Mouse (Mus musculus): ENCODE data around the gene Dnaja3. TPM values are rescaled to one million over a fixed set of nuclear protein-coding genes. Genes with fewer than 3 reads are reported as not detected.

The Dnaja3 gene
- polyA plus RNA-seq (2015; fragmentation: Nextera tagmentation; extraction: Ambion mirVana): 55.8 and 58.0 TPM in 2 replicates

GRCm38 (mm10) chr16:4639831-4640237 lies at the start of gene Dnaja3, which contains the start of gene Vasn:
Dnaja3 (plus strand) TSS chr16:4639989.
Vasn (plus strand) TSS chr16:4639941.
- Histone ChIP-seq H3K27ac (replicated peaks) (0 out of 2 replicates have a peak within 1 kb of the TSS, but pooled peaks have one; percentile 9), H3K9ac (replicated peaks) (peak within 1 kb of the TSS; percentile 50), H3K9me3 (no peaks in the 10 kb centered on the region), H3K4me3 (peak within 1 kb of the TSS; percentile 45), H3K36me3 (no peaks in the 10 kb centered on the region), H3K4me2 (replicated peaks) (peak within 1 kb of the TSS; percentile 75), H3K27me3 (no peaks in the 10 kb centered on the region), H3K4me1 (peaks cover 43% of the 10 kb centered on the region)
- ATAC-seq (replicated peaks): peak; percentile 89
- under 1% methylated on average over 21 of the region's 22 CpGs for WGBS

DNA sequence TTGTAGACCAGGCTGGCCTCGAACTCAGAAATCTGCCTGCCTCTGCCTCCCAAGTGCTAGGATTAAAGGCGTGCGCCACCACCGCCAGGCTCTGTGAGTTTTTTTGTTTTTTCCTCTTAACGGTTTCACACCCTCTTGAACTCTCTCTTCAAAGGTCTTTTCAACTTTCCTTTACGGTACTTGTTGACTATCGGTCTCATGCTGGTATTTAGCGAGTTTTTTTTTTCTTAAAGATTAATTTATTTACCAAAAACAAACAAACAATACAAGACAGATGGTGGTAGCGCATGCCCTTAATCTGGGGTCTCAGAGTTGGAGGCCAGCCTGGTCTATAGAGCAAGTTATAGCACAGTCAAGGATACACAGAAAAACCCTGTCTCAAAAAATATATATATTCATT lies 49.6 kb upstream of the Dnaja3 start:
- no peak for ATAC-seq (replicated peaks)
- Histone ChIP-seq H3K9me3 (no peaks in the 10 kb centered on the region), H3K4me2 (replicated peaks) (no peak overlapping the region), H3K4me1 (peaks cover 34% of the 10 kb centered on the region), H3K36me3 (no peaks in the 10 kb centered on the region), H3K27me3 (no peaks in the 10 kb centered on the region), H3K4me3 (no peak overlapping the region), H3K9ac (replicated peaks) (no peak overlapping the region), H3K27ac (replicated peaks) (no peak overlapping the region)
- WGBS: 97% methylated on average over 9 of the region's 9 CpGs

- Histone ChIP-seq H3K9ac (replicated peaks) (peak overlapping the region; percentile 85), H3K9me3 (no peaks in the 10 kb centered on the region), H3K4me3 (peak overlapping the region; percentile 60), H3K27ac (replicated peaks) (peak overlapping the region; percentile 89), H3K4me1 (peaks cover 48% of the 10 kb centered on the region), H3K4me2 (replicated peaks) (peak overlapping the region; percentile 63), H3K27me3 (no peaks in the 10 kb centered on the region), H3K36me3 (no peaks in the 10 kb centered on the region)
- WGBS: 11% methylated on average over 32 of the region's 32 CpGs
- no peak for ATAC-seq (replicated peaks)
These were observed 46.6 kb upstream of the Dnaja3 start for GRCm38 (mm10) chr16:4592909-4593875.

DNA sequence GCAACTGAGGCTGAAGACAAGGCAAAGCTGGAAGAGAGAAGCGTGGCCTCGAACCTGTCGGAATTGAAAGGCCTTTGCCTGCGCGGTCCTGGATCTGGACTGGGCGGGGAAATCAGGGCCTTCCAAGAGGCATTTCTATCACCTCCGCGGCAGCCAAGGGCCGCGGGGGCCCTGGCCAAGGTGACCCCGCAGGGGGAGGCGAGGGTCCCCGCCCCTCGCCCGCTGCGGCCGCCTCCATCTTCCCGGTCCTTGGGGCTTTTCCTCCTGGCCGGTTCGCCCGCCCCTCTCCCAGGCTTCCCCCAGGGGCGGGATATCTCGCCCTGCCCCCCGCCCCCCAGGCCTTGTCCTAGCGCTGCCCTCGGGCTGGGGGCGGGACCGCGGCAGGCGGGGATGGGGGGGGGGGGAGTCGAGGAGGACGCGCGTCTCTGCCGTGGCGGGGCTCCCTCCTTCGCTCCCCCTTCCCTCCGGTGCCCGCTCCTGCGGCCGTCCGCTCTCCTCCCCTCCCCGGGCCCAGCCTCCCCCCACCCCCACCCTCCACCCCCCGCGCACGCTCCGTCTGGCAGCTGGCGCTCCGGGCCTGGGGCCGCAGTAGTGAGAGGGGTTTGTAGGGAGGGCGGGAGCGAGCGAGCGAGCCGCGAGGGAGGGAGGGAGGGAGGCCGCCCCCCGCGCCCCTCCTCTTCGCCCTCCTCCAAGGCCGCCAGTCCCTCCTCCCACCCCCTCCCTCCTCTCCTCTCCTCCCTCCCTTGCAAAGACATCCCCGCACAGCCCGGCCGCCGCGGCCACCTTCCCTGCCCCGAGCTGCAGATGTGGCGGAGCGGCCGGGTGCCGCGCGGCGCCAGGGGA lies 45.6 kb upstream of the Dnaja3 start, which contains the start of gene Glis2:
Gene Glis2, plus strand, starts transcription at position 743 of the 843 bp plus-strand sequence.
- peak within 1 kb of the TSS; percentile 60 for H3K4me3 ChIP-seq
- H3K27me3 ChIP-seq: no peaks in the 10 kb centered on the region
- peak within 1 kb of the TSS; percentile 63 for H3K4me2 ChIP-seq (replicated peaks)
- no peaks in the 10 kb centered on the region for H3K9me3 ChIP-seq
- WGBS: under 1% methylated on average over 35 of the region's 74 CpGs
- peaks cover 58% of the 10 kb centered on the region for H3K4me1 ChIP-seq
- peak within 1 kb of the TSS; percentile 89 for H3K27ac ChIP-seq (replicated peaks)
- no peaks in the 10 kb centered on the region for H3K36me3 ChIP-seq
- peak; percentile 82 for ATAC-seq (replicated peaks)
- peak within 1 kb of the TSS; percentile 85 for H3K9ac ChIP-seq (replicated peaks)

DNA sequence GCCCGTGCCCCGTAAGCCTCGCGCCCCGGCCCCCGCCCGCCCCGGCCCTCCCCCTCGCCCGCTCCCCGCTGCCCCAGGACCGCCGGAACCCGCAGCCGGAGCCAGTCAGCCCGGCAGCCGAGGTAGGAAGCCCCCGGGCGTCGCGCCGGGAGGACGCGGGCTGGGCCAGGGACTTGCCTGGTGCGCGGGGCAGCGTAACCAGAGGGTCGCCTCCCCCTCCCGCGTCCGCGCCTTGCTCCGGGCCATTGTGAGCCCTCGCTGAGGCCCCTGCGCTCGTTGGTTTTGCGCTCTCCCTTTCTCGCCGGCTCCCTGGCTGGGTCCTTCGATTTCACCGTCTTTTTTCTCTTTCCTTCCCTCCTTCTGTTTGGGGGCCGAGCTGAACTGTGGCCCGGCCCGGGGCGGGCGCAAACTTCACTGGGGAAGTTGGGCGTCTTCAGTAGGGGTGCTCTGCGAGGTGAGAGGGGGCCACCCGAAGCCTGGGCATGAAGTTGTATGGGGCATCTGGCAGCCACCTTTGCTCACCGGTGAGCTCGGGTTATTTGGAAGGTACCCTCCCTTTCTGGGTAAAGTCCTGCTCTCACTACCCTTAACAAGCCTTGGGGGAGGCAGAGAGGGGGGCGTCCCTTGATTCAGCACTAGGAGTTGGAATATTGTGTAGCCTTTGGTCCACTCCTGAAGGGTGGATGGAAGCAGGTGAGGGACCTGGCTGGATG lies 44.8 kb upstream of the Dnaja3 start:
- Histone ChIP-seq H3K9ac (replicated peaks) (peak overlapping the region; percentile 85), H3K27ac (replicated peaks) (peak overlapping the region; percentile 89), H3K9me3 (no peaks in the 10 kb centered on the region), H3K4me1 (peaks cover 63% of the 10 kb centered on the region), H3K36me3 (no peaks in the 10 kb centered on the region), H3K4me2 (replicated peaks) (peak overlapping the region; percentile 63), H3K4me3 (peak overlapping the region; percentile 60), H3K27me3 (no peaks in the 10 kb centered on the region)
- under 1% methylated on average over 19 of the region's 52 CpGs for WGBS
- ATAC-seq (replicated peaks): peak; percentile 62

GRCm38 (mm10) chr16:4595527-4595963 lies 44.2 kb upstream of the Dnaja3 start:
- Histone ChIP-seq H3K9me3 (no peaks in the 10 kb centered on the region), H3K4me1 (peaks cover 63% of the 10 kb centered on the region)
- peak; percentile 11; the same call in 1 of the 2 replicates for ATAC-seq (replicated peaks)

DNA sequence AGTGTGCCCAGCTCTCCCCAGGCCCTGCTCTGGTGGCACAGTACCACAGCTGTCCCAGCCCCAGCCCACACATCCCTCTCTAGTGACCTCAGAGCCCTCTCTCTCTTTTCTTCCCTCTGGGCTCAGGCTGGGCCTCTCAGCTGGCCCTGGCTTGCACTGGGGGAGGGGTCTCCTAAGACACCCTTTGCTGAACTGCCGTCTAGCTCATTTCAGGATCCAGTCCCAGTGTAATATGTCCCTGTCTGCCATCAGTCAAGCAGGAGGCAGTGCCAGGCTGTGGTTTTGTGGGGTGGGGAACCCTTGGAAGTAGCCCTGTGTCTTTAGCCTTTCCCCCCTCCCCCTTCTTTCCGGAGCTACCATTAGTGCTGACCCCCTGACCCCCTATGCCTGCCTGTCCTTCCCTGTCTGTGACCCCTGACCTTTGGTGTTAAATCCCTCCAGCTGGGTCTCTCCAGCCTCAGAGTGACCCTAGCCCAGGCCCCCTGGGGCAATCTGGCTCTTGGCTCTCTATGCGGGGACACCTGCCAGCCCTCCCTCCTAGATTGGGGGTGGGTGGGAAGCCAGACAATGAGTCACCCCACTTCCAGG lies 43.6 kb upstream of the Dnaja3 start:
- Histone ChIP-seq H3K9ac (replicated peaks) (peak overlapping the region; percentile 85), H3K36me3 (no peaks in the 10 kb centered on the region), H3K27me3 (no peaks in the 10 kb centered on the region), H3K27ac (replicated peaks) (peak overlapping the region; percentile 89), H3K9me3 (no peaks in the 10 kb centered on the region), H3K4me2 (replicated peaks) (peak overlapping the region; percentile 63), H3K4me1 (peaks cover 63% of the 10 kb centered on the region), H3K4me3 (peak overlapping the region; percentile 60)
- 15% methylated on average over 3 of the region's 3 CpGs for WGBS
- ATAC-seq (replicated peaks): peak; percentile 9; the same call in 1 of the 2 replicates

More at GRCm38 (mm10) chr16:4595527-4595963, 44.2 kb upstream of the Dnaja3 start:
- H3K27ac ChIP-seq (replicated peaks): peak overlapping the region; percentile 89
- no peaks in the 10 kb centered on the region for H3K36me3 ChIP-seq
- no peaks in the 10 kb centered on the region for H3K27me3 ChIP-seq
- peak overlapping the region; percentile 63 for H3K4me2 ChIP-seq (replicated peaks)
- WGBS: 2% methylated on average over 5 of the region's 5 CpGs
- peak overlapping the region; percentile 60 for H3K4me3 ChIP-seq
- H3K9ac ChIP-seq (replicated peaks): peak overlapping the region; percentile 85

DNA sequence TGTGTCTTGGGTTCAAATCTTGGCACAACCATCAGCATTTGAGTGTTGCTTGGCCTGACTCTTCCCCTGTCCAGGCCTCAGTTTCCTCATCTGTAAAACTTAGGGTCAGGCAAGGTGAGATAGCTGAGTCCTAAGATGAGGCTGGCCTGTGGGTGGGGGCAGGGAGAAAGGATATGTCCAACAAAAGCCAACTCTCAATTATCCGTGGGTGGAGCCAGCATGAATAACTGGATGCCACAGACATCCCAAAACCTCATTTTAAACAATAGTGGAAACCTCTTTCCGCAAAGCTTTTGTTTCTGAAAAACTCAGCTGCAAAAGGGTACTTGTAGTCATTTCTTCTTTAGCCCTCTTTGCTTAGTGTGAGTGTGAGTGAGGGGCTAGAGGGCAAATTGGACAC lies 43.0 kb upstream of the Dnaja3 start:
- peaks cover 63% of the 10 kb centered on the region for H3K4me1 ChIP-seq
- no peaks in the 10 kb centered on the region for H3K36me3 ChIP-seq
- H3K4me3 ChIP-seq: peak overlapping the region; percentile 60; the same call in 1 of the 2 replicates
- WGBS: 25% methylated on average over 2 of the region's 2 CpGs
- no peak for ATAC-seq (replicated peaks)
- H3K27me3 ChIP-seq: no peaks in the 10 kb centered on the region
- peak overlapping the region; percentile 63 for H3K4me2 ChIP-seq (replicated peaks)
- H3K27ac ChIP-seq (replicated peaks): peak overlapping the region; percentile 89; the same call in 1 of the 2 replicates
- no peaks in the 10 kb centered on the region for H3K9me3 ChIP-seq
- H3K9ac ChIP-seq (replicated peaks): no peak overlapping the region

DNA sequence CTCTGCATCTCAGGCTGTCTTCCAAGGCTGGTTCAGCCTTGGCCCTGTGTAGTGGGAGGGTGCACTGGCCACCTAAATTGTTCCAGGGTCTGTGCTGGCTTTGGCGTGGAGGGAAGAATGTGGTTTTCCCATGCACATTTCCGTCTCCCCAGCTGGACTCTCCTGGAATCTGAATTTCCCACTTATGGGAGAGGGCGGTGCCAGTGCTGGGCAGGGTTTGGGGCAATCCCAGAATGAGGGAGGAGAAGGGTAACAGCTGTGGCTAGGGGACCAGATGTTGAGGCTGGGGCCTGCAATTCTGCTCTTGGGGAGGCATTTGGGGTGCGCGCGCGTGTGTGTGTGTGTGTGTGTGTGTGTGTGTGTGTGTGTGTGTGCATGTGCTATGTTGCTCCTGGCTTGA lies 42.5 kb upstream of the Dnaja3 start:
- no peak overlapping the region for H3K4me3 ChIP-seq
- no peak for ATAC-seq (replicated peaks)
- H3K9me3 ChIP-seq: no peaks in the 10 kb centered on the region
- no peaks in the 10 kb centered on the region for H3K36me3 ChIP-seq
- H3K27me3 ChIP-seq: no peaks in the 10 kb centered on the region
- peaks cover 66% of the 10 kb centered on the region for H3K4me1 ChIP-seq
- H3K4me2 ChIP-seq (replicated peaks): peak overlapping the region; percentile 63
- H3K9ac ChIP-seq (replicated peaks): no peak overlapping the region
- 63% methylated on average over 7 of the region's 7 CpGs for WGBS
- no peak overlapping the region; the same call in 1 of the 2 replicates for H3K27ac ChIP-seq (replicated peaks)

- Histone ChIP-seq H3K27me3 (no peaks in the 10 kb centered on the region), H3K36me3 (no peaks in the 10 kb centered on the region), H3K4me3 (no peak overlapping the region), H3K4me1 (peaks cover 66% of the 10 kb centered on the region), H3K9ac (replicated peaks) (no peak overlapping the region), H3K4me2 (replicated peaks) (no peak overlapping the region), H3K27ac (replicated peaks) (0 out of 2 replicates have a peak overlapping the region, but pooled peaks have one; percentile 11), H3K9me3 (no peaks in the 10 kb centered on the region)
- 70% methylated on average over 5 of the region's 5 CpGs for WGBS
- no peak for ATAC-seq (replicated peaks)
These were observed 41.7 kb upstream of the Dnaja3 start for GRCm38 (mm10) chr16:4598041-4598440.

All from forebrain, embryonic 15.5 days (tissue).